Mouse (Mus musculus) MEL (cell line): ENCODE data around the gene Dtx3. TPM values are rescaled to one million over a fixed set of nuclear protein-coding genes. Genes with fewer than 3 reads are reported as not detected.
A peak's percentile ranks its signal among the peaks of the same experiment; 100 is the strongest.

Experiments
- DNase-seq: peaks from one replicate; pipeline ENCODE4 v3.0.0; 2011; ENCODE audit warnings: low read depth, low spot score
- H3K27ac ChIP-seq: 2 replicates; pipeline ENCODE4 v1.5.1; 2012; ENCODE audit warnings: low read depth, mild to moderate bottlenecking, control low read depth, low read length, moderate library complexity; ENCODE audit not compliant: control insufficient read depth
- H3K27me3 ChIP-seq, 2 experiments: fragments of 150-350 bp in 1 of 2; sonication (generic) in 1 of 2; 2 replicates each; pipeline ENCODE4 v1.6.1; 2012; ENCODE audit warnings: low read length in 2 of 2, mild to moderate bottlenecking in 2 of 2, improper control_type of control experiment in 1 of 2, moderate library complexity in 1 of 2; ENCODE audit not compliant: insufficient read depth in 2 of 2, control insufficient read depth in 1 of 2
- H3K36me3 ChIP-seq, 2 experiments: 2 replicates each; pipeline ENCODE4 v1.6.1; 2012 to 2014; ENCODE audit warnings: low read length in 2 of 2, improper control_type of control experiment in 1 of 2, inconsistent platforms in 1 of 2, mild to moderate bottlenecking in 1 of 2; ENCODE audit not compliant: insufficient read depth in 2 of 2, control insufficient read depth in 1 of 2
- H3K4me1 ChIP-seq, 2 experiments: fragments of 150-350 bp in 1 of 2; sonication (generic) in 1 of 2; 2 replicates each; pipeline ENCODE4 v1.6.1; 2012; ENCODE audit warnings: low read length in 2 of 2, improper control_type of control experiment in 1 of 2, mild to moderate bottlenecking in 1 of 2; ENCODE audit not compliant: insufficient read depth in 2 of 2, control insufficient read depth in 1 of 2
- H3K4me3 ChIP-seq, 2 experiments: fragments of 150-350 bp in 1 of 2; sonication (generic) in 1 of 2; 2 replicates each; pipeline ENCODE4 v1.5.1; 2012; ENCODE audit warnings: low read depth in 2 of 2, low read length in 2 of 2, mild to moderate bottlenecking in 2 of 2, moderate library complexity in 2 of 2, control low read depth in 1 of 2, improper control_type of control experiment in 1 of 2; ENCODE audit not compliant: control insufficient read depth in 1 of 2, insufficient read depth in 1 of 2
- H3K79me2 ChIP-seq: 2 replicates; pipeline ENCODE4 v1.6.1; 2012; ENCODE audit warnings: mild to moderate bottlenecking, low read length, moderate library complexity; ENCODE audit not compliant: control insufficient read depth, poor library complexity, insufficient read depth
- H3K9ac ChIP-seq: 2 replicates; pipeline ENCODE4 v1.6.1; 2012; ENCODE audit warnings: low read depth, mild to moderate bottlenecking, control low read depth, low read length, moderate library complexity; ENCODE audit not compliant: control insufficient read depth, poor library complexity, severe bottlenecking
- H3K9me3 ChIP-seq: fragments of 150-350 bp; sonication (generic); replicated peaks from 2 replicates; pipeline ENCODE4 v1.6.1; 2012; ENCODE audit warnings: mild to moderate bottlenecking, low read length, improper control_type of control experiment, moderate library complexity; ENCODE audit not compliant: insufficient read depth
- BHLHE40 ChIP-seq: IDR thresholded peaks from 2 replicates; pipeline ENCODE4 v1.6.1; 2012; ENCODE audit warnings: low read depth, mild to moderate bottlenecking, inconsistent platforms, low read length, improper control_type of control experiment, borderline replicate concordance
- CHD2 ChIP-seq: IDR thresholded peaks from 2 replicates; pipeline ENCODE4 v1.6.1; 2011; ENCODE audit warnings: low read length, improper control_type of control experiment
- CTCF ChIP-seq, 3 experiments: IDR thresholded peaks in 2 of 3; conservative IDR thresholded peaks in 1 of 3; 2 replicates each; pipeline ENCODE4 v1.5.1; 2011 to 2012; ENCODE audit warnings: low read length in 3 of 3, low read depth in 2 of 3, mild to moderate bottlenecking in 2 of 3, improper control_type of control experiment in 1 of 3, inconsistent platforms in 1 of 3, mixed read lengths in 1 of 3, moderate library complexity in 1 of 3; ENCODE audit not compliant: control insufficient read depth in 1 of 3, insufficient read depth in 1 of 3, poor library complexity in 1 of 3, severe bottlenecking in 1 of 3
- ELF1 ChIP-seq: IDR thresholded peaks from 2 replicates; pipeline ENCODE4 v1.6.1; 2014; ENCODE audit warnings: low read depth, mild to moderate bottlenecking, inconsistent platforms, low read length, improper control_type of control experiment, moderate library complexity
- EP300 ChIP-seq, 2 experiments: IDR thresholded peaks; 2 replicates each; pipeline ENCODE4 v1.6.1; 2011; ENCODE audit warnings: improper control_type of control experiment in 2 of 2, low read length in 2 of 2, low read depth in 1 of 2, mild to moderate bottlenecking in 1 of 2
- MAFK ChIP-seq: IDR thresholded peaks from 2 replicates; pipeline ENCODE4 v1.6.1; 2011; ENCODE audit warnings: low read depth, mild to moderate bottlenecking, low read length, improper control_type of control experiment, borderline replicate concordance
- MAZ ChIP-seq: IDR thresholded peaks from 2 replicates; pipeline ENCODE4 v1.6.1; 2012; ENCODE audit warnings: low read depth, mild to moderate bottlenecking, inconsistent platforms, low read length, improper control_type of control experiment
- MXI1 ChIP-seq: IDR thresholded peaks from 2 replicates; pipeline ENCODE4 v1.6.1; 2011; ENCODE audit warnings: mild to moderate bottlenecking, low read depth, low read length, improper control_type of control experiment
- POLR2A ChIP-seq, 2 experiments: IDR thresholded peaks; 2 replicates each; pipeline ENCODE4 v1.6.1; 2011 to 2012; ENCODE audit warnings: low read length in 2 of 2, mild to moderate bottlenecking in 2 of 2, control low read depth in 1 of 2, improper control_type of control experiment in 1 of 2, low read depth in 1 of 2, moderate library complexity in 1 of 2; ENCODE audit not compliant: control insufficient read depth in 1 of 2, insufficient read depth in 1 of 2, poor library complexity in 1 of 2
- RAD21 ChIP-seq: IDR thresholded peaks from 2 replicates; pipeline ENCODE4 v1.6.1; 2011; ENCODE audit warnings: mild to moderate bottlenecking, low read depth, low read length, improper control_type of control experiment
- SIN3A ChIP-seq: IDR thresholded peaks from 2 replicates; pipeline ENCODE4 v1.6.1; 2012; ENCODE audit warnings: low read length, improper control_type of control experiment, inconsistent platforms
- SMC3 ChIP-seq: IDR thresholded peaks from 2 replicates; pipeline ENCODE4 v1.6.1; 2011; ENCODE audit warnings: low read depth, low read length, improper control_type of control experiment
- TAL1 ChIP-seq: IDR thresholded peaks from 2 replicates; pipeline ENCODE4 v1.6.1; 2012; ENCODE audit warnings: mild to moderate bottlenecking, inconsistent platforms, low read length, moderate library complexity, mixed read lengths
- TBP ChIP-seq: IDR thresholded peaks from 2 replicates; pipeline ENCODE4 v1.8.0; 2011; ENCODE audit warnings: low read depth, low read length, improper control_type of control experiment
- ZC3H11A ChIP-seq: IDR thresholded peaks from 2 replicates; pipeline ENCODE4 v1.6.1; 2012; ENCODE audit warnings: low read depth, mild to moderate bottlenecking, inconsistent platforms, low read length, improper control_type of control experiment
- ZMIZ1 ChIP-seq: IDR thresholded peaks from 2 replicates; pipeline ENCODE4 v1.6.1; 2012; ENCODE audit warnings: low read depth, mild to moderate bottlenecking, inconsistent platforms, low read length, improper control_type of control experiment, moderate library complexity
- ZNF384 ChIP-seq: IDR thresholded peaks from 2 replicates; pipeline ENCODE4 v1.6.1; 2012; ENCODE audit warnings: low read depth, mild to moderate bottlenecking, inconsistent platforms, low read length, improper control_type of control experiment
- polyA plus RNA-seq, 2 experiments: library from polyadenylated mRNA; stranded (reverse) in 1 of 2; unstranded in 1 of 2; fragments of >175 nt in 1 of 2; fragments of >200 nt in 1 of 2; gene quantifications; 2 replicates each; pipeline versions ENCODE4 v1.2.1 to v1.2.4; 2012; ENCODE audit warnings: low replicate concordance in 2 of 2, low read depth in 1 of 2; ENCODE audit not compliant: insufficient read length in 2 of 2, insufficient read depth in 1 of 2, missing spikeins in 1 of 2
- total RNA-seq: library from RNA; depleted of rRNA; stranded (reverse); fragments of 300-350 nt; gene quantifications from 2 replicates; pipeline ENCODE4 v1.2.3, GENCODE M21; 2012

Dtx3 gene
- total and polyA plus RNA-seq, 3 experiments = 30.5 to 107 TPM; not detected in 1

DNA sequence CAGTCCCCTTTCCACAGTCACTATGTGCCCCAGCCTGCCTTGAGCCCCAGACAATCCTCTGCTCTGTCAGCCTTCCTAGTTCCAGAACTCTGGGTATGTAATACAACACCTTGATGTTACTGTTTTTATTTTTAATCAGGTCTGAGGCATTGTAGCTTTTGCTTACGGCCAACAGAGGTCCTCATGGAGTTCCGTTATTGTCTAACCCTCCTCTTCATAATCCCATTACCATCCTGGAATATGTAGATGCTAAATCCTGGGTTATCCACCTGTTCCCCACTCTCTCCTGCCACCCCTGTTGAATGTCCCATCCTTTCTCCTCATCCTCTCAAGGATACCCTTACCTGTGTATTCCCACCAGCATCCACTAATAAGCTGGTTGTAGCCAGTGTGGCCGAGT, 19.3 kb downstream of the Dtx3 start:
- TF ChIP-seq ZC3H11A (peak; percentile 17; the same call in 1 of the 2 replicates), MXI1 (no peak), SMC3 (peak; percentile 33), CTCF (IDR thresholded peaks at IDR 0.05 in 2 of 3, conservative IDR thresholded peaks at IDR 0.05 in 1 of 3; ENCODE audit: control insufficient read depth in 1 of 3, insufficient read depth in 1 of 3, low read depth in 2 of 3, low read length in 3 of 3, poor library complexity in 1 of 3, severe bottlenecking in 1 of 3) (peak in 1 of 3 experiments; percentile 26; a peak in 2 of 6 replicates), BHLHE40 (no peak)
- Histone ChIP-seq H3K79me2 (no peaks in the 10 kb centered on the region), H3K9me3 (no peaks in the 10 kb centered on the region), H3K4me1 (peaks cover 0 to 14% of the 10 kb centered on the region in 2 experiments; a peak in 3 of 4 replicates), H3K27me3 (no peaks in the 10 kb centered on the region), H3K27ac (no peak overlapping the region), H3K36me3 (peaks cover 1 to 4% of the 10 kb centered on the region in 2 experiments; a peak in 3 of 4 replicates), H3K9ac (no peak overlapping the region), H3K4me3 (no peak overlapping the region)
- DNase-seq = no peak

DNA sequence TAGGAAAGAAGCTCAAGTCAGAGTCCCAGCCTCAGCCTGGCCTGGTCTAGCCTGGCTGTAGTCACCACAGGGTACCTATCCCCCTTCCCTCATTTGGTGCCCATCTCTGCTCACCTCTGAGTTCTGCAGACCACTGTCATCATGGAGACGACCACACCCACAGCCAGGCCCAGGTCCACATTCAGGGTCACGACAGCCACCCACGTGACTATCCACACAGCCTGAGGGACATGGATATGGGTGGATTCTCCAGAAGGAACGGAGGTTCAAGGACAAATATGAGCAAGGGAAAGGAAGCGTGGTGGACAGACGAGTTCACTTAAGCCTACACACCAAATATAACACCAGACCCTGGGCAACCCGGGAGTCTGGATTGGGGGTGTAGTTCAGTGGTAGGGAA, 21.4 kb downstream of the Dtx3 start:
- Histone ChIP-seq H3K79me2 (no peaks in the 10 kb centered on the region), H3K36me3 (peaks cover 0 to 1% of the 10 kb centered on the region in 2 experiments; a peak in 1 of 4 replicates), H3K4me3 (no peak overlapping the region), H3K4me1 (no peaks in the 10 kb centered on the region), H3K27ac (no peak overlapping the region), H3K27me3 (no peaks in the 10 kb centered on the region), H3K9me3 (no peaks in the 10 kb centered on the region), H3K9ac (no peak overlapping the region)
- TF ChIP-seq CHD2 (no peak), SIN3A (no peak), ZMIZ1 (no peak), ZC3H11A (no peak), ELF1 (no peak)
- no peak for DNase-seq

DNA sequence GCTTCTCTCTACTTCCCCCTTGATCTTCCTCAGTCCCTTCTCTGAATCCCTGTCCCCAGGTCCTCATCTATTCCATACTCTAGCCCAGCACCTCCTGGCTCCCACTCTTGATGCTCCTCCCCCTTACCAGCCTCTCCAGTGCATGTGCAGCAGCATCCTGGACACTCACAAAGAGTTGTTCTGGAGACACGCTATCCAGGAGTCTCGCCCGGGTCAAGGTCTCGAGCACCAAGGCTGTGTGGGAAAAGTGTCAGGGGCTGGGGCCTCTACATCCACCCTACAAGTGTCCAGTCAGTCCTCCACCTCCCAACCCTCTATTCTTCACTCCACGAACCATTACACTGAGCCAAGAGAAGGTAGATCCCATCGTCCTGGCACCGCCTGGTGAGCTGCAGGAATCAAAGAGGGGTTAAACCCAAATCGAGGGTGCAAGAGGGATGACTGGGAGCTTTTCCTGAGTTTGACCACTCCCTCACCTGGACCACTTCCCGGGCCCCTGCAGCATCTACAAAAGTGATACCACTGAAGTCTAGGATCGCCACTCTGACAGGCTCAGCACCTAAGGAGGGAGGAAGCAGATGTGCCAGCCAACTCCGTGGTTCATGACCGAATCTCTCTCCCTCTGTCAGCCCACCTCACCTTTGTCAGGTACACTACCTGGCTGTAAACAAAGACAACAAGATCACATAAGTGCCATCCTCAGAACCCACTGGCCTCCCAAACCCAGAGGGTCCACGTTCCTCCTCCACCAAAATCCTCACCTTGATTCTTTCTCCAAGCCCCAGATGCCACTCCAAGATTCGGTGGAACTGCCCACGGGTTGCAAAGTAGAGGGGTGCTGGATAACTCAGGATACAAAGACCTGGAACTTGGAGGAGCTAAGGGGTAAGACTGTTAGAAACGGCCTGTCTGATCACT, 22.1 kb downstream of the Dtx3 start:
- no peak overlapping the region for H3K4me3 ChIP-seq
- H3K79me2 ChIP-seq = no peaks in the 10 kb centered on the region
- no peaks in the 10 kb centered on the region for H3K27me3 ChIP-seq
- DNase-seq = no peak
- H3K36me3 ChIP-seq = peaks cover 0 to 1% of the 10 kb centered on the region in 2 experiments; a peak in 1 of 4 replicates
- no peaks in the 10 kb centered on the region for H3K4me1 ChIP-seq
- no peak overlapping the region for H3K9ac ChIP-seq
- TF ChIP-seq MAZ = no peak
- no peak for TF ChIP-seq MAFK
- TF ChIP-seq ZMIZ1 = no peak
- no peak for TF ChIP-seq RAD21
- TF ChIP-seq ZNF384 = no peak
- no peak for TF ChIP-seq TAL1
- no peak for TF ChIP-seq SMC3
- TF ChIP-seq EP300 (IDR thresholded peaks at IDR 0.05; ENCODE audit: low read depth in 1 of 2, low read length in 2 of 2) = no peak
- no peak for TF ChIP-seq TBP
- TF ChIP-seq POLR2A (IDR thresholded peaks at IDR 0.05; ENCODE audit: control insufficient read depth in 1 of 2, insufficient read depth in 1 of 2, low read depth in 1 of 2, low read length in 2 of 2, poor library complexity in 1 of 2) = no peak
- no peak for TF ChIP-seq SIN3A
- no peak for TF ChIP-seq CTCF (IDR thresholded peaks at IDR 0.05 in 2 of 3, conservative IDR thresholded peaks at IDR 0.05 in 1 of 3; ENCODE audit: control insufficient read depth in 1 of 3, insufficient read depth in 1 of 3, low read depth in 2 of 3, low read length in 3 of 3, poor library complexity in 1 of 3, severe bottlenecking in 1 of 3)
- H3K9me3 ChIP-seq = no peaks in the 10 kb centered on the region
- H3K27ac ChIP-seq = no peak overlapping the region
